Mouse (Mus musculus) effector memory CD4-positive, alpha-beta T cell, adult 7 months (primary cell): ENCODE measurements around the gene Cd93. TPM values are rescaled to one million over a fixed set of nuclear protein-coding genes. Genes with fewer than 3 reads are reported as not detected.

Experiments used
- polyA plus RNA-seq: library from polyadenylated mRNA; unstranded; fragments of 100-300 nt; shearing (Covaris generic); gene quantifications from one replicate; pipeline ENCODE4 v1.2.1, GENCODE M21; 2017

Cd93 gene
- 0.40 TPM for polyA plus RNA-seq

DNA sequence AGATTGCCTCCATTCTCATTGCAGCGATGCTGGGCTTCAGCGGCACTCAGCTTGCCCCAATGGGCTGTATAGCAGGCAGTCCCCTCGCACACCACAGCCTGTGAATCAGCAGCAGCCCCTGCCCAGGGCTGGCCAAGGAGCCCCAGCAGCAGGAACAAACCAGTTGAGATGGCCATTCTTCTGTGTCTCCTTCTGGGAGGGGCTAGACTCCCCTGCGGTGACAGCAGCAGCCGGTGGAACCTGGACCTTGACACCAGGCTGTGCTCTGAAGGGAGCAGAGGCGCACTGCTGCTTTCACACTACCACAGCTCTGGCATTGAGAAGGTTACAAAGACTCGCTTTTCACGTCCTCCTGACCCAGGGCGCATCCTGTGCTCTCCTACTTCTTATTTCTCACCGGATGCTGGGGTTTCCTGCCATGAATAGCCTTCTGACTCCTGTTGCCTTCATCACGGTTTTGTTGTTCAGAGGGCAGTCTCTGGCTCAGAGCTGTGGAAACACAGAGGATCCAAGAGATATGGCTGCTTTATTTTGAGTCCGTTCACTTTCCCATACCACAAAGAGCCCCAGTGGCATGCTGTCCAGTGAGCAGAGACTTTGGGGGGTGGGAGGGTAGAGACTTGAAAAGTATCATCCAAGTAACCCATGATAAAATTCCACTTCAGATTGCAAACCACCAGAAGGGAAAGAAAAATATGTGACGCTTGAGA lies at the start of gene Cd93:
Gene Cd93, minus strand, starts transcription at position 315 of the 710 bp plus-strand sequence.

DNA sequence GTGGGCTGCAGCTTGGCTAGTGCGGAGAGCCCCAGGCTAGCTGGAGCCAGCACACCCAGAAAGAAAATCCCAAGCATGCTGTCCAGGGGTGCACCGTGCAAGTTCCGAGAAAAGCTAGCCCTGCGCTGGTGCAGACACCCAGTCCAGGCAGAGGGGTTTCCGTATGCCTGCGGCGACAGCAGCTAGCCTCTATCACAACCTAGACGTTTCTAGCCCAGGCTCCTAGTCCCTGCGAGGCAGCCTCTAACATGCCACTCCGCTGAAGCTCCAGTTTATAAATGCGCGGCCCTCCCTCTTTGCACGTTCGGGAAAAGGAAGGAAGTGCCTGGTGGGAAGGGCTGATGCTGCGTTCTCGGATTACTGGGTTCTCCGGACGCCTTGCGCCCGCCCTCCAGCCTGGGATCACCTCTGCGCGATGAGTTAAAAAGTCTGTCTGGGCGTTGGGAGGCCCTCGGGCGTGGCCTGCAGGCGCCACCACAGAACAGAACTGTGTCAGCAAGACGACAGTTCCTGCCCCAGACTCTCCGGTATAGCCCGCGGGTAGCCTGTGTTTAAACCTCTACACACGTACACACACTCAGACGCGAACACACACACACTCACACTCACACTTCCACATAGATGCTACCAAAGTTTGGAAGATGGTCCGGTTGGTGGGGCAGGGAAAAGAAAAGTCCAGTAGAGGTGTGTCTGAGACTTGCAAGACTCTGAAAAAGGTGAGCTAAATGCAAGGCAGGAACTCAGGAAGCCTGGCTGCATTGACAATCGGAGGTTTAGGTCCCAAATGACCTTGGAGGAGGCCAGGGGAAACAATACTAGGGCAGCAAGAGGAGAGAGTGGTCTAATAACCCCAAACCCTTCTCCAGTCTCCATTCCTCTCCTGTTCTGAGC lies 35.2 kb downstream of the Cd93 start, which contains the start of gene Thbd:
Gene Thbd, minus strand, starts transcription at position 319 of the 891 bp plus-strand sequence.

DNA sequence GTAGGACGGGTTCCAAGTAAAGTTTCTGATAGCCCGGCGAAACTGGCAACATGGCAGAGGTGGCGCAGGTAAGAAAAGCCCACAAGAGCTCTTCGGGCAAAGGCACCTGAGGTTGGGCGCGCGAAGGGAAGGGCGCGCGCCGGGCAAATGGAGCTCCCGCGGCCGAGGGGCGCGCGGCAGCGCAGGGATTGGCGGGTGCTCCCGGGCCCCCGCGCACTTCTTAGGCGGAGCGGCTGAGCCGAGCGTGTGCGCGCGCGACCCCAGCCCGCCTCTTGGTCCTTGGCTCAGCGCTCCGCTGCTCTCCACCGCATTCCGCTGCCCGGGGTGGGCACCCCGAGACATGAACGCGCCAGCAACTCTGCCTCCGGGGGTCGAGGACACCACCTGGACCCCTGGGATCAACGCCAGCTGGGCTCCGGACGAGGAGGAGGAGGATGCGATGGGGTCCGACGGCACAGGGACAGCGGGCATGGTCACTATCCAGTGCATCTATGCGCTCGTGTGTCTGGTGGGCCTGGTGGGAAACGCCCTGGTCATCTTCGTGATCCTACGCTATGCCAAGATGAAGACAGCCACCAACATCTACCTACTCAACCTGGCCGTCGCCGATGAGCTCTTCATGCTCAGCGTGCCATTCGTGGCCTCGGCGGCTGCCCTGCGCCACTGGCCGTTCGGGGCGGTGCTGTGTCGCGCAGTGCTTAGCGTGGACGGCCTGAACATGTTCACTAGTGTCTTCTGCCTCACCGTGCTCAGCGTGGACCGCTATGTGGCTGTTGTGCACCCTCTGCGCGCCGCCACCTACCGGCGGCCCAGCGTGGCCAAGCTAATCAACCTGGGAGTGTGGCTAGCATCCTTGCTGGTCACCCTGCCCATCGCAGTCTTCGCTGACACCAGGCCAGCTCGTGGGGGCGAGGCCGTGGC lies 48.0 kb downstream of the Cd93 start, which contains the start of gene Sstr4:
Gene Sstr4, plus strand, starts transcription at position 214 of the 921 bp plus-strand sequence.

Other genes with a start within 250 kb of the Cd93 start
- gene Sstr4, start 48.2 kb downstream of the Cd93 start, polyA plus RNA-seq = not detected
- 0.17 TPM for gene Thbd, start 35.4 kb downstream of the Cd93 start, polyA plus RNA-seq
- gene Nxt1, start 229.0 kb upstream of the Cd93 start, polyA plus RNA-seq = 40.3 TPM
- 5.1 TPM for gene Gzf1, start 237.5 kb upstream of the Cd93 start, polyA plus RNA-seq